Mouse (Mus musculus) erythroid progenitor cell, adult 5-6 weeks (primary cell): ENCODE results near the gene Pde6d. TPM values are rescaled to one million over a fixed set of nuclear protein-coding genes. Genes with fewer than 3 reads are reported as not detected.
A peak's percentile ranks its signal among the peaks of the same experiment; 100 is the strongest.

Experiments
- ATAC-seq: replicated peaks from 2 replicates; pipeline ENCODE4 v1.8.0; 2016; ENCODE audit warnings: moderate number of reproducible peaks, mild to moderate bottlenecking, moderate TSS enrichment, inconsistent platforms; ENCODE audit not compliant: poor library complexity, low FRiP score, severe bottlenecking
- total RNA-seq, 2 experiments: library from RNA; stranded (forward) in 1 of 2; stranded (reverse) in 1 of 2; fragments of 150-400 nt in 1 of 2; fragments of 186-747, 209-891 nt in 1 of 2; gene quantifications; 2 replicates each; pipeline versions ENCODE4 v1.2.3 to v1.2.4; 2015 to 2017; ENCODE audit warnings: low replicate concordance in 2 of 2

Pde6d gene
- total RNA-seq (2015; ENCODE audit: low replicate concordance) (23.4 and 26.8 TPM in 2 replicates), total RNA-seq (2017; ENCODE audit: low replicate concordance) (4.3 and 13.6 TPM in 2 replicates)

DNA sequence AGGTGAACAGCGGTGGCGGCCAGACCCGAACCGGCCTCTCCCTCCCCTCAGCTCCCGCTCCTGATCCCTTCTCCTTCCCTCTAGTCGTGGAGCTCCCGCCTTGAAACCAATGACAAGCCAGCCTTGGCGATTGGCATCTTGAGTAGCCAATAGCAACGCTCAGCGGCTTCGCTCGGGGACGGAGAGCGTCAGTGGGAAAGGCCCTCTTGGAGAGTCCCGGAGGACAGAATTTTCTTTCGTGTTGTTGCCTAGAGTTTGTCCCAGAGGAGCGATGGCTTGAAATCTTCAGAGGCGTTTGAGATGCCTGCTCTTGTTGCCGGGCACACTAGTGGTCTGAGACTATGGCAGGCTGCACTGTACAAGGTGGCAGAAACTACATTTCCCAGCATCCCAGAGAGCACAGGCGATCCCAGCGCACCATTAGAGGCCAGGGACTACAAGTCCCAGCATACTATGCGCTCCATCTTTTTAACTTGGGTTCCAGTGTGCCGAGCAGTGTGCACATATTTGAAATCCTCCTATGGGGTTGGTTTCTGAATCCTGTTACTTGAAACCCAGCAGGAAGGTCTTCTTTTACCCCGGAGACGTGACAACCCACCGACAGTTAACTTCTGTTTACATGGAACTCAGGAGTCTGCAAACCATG lies at the start of gene Pde6d, which contains the start of gene Cops7b:
TSS of gene Pde6d (minus strand) at position 179 of the 646 bp plus-strand sequence.
TSS of gene Cops7b (plus strand) at position 454 of the 646 bp plus-strand sequence.
- ATAC-seq, result peak; percentile 96

DNA sequence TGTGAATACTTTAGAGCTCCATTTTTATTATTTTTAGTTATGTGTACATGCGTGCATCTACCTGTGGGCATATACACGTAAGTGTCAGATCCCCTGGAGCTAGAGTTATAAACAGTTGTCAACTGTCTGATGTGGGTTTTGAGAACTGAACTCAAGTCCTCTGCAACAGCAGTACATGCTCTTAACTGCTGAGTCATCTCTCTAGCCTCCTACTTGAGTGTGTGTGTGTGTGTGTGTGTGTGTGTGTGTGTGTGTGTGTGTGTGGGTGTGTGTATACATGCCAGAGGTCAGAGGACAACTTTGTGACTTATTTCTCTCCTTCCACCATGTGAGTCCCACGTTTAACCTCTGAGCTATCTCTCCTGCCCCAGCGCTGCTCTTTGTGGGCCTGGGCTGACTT lies 48.1 kb upstream of the Pde6d start:
- no peak for ATAC-seq

DNA sequence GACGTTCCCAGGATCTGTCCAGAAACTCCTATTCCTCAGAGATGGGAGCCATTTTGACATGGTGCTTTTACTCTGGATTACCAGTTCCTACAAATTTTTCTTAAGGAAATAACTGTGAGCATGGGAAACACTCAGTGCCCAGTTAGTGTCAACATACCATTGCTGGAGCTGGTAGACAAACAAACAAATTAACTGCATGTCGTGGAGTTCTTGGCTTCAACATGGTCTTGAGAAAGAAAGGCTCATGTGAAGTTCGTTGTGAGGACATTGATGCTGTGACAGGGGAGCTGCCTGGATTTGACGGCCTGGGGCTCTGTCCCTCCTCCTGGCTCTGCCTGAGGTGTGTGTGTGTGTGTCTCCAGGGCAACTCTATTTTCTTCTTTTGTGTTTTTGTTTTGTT lies 47.5 kb upstream of the Pde6d start:
- no peak for ATAC-seq

DNA sequence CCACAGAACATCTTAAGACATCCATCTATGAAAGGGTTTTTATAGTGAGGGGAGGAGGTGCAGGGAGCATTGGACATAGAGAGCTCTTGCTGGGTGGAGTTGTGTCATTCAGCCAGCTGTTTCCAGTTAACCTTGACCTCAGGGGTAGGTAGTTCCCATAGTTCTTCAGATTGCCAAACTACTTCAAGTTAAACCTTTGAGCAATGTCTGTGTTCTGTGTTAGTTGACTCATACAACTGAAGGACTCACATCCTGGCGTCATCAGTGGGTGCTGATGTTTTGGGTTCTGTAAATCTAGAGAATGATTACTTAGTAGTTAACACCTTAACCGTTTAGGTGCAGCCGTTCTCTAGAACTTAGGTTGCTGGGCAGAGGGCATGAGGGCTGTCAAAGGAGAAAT lies 45.8 kb upstream of the Pde6d start:
- no peak for ATAC-seq

DNA sequence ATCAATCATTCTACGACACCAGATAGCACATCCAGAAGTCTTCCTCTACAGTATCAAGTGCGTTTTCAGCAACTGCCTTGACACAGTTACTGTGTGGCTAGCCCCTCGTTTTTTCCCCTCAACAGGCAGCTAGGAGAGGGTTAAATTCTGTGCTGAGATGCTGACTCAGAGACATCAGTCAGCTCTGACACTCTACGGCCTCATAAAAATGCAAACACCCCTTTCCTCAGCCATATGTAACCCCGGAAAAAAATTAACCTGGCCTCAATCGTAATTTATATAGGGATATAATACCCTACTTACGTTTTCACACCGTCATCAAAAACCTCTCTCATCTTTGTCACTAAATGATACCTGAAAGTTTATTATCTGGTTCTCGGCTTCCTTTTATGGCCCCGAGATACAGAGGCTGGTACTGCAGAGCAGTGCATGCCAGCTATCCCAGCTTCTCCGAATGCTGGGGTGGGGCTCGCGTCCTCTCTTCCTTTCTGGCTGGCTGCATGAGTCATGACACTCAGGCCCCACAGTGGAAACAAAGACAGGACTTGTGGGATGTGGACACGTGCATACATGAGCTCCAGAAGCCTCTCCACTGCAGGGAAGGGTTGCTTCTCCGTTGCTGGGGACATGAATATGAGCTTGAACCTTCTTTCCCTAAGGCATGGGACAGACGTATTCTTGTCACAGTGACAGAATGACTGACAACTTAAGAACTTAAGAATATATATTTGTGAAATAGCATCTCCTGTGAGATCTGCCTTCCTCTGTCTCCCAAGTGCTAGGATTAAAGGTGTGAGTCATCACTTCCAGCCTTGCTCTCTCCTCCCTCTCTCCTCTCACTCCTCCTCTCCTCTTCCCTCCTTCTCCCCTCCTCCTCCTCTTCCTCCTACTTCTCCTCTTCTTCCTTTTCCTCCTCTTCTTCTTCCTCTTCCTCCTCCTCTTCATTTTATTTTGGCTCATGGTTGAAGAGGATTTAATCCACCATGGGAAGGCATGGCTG lies 40.9 kb upstream of the Pde6d start:
- no peak for ATAC-seq

DNA sequence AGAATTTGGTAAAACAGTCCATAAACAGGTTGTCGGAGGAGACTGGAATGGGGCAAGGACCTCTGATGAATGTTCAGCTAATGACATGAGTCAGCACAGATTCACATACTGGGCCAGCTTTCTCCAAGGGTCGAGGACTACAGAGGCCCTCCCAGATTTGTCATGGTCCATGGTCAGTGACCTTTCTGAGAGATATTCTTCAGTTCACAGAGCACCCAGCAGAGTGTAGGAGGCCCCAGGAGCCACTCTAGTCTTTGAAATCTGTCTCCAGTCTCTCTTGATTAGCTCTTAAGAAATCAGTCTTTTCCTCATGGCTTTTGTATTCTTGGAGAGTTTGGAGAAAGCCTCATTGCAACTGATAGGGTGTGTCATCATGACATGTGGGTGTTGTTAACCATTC lies 39.9 kb upstream of the Pde6d start:
- no peak for ATAC-seq

DNA sequence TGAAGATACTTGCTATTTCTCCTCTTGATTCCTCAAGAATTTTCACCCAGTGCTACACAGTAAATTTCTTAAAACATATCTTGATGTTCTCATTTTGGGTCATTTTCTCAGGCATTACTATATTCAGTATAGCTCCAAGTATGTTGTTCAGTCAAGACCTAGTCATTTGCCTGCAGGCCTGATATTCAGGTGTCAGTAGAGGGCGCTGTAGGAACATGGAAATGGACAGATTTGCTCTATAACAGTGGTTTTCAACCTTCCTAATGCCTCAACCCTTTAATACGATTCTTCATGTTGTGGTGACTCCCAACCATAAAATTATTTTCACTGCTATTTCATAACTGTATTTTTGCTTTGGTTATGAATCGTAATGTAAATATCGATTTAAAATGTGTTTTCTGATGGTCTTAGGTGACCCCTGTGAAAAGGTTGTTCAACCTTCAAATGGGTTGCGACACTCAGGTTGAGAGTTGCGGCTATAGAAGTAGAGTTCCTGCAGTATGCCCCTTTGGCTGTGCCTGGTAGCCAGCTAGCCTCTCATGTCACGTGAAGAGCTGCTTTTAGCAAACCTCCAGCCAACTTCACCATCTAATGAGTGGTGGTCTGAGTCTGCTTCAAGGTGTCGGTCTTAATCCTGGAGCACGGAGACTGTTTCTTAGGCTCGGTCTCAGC lies 36.2 kb upstream of the Pde6d start:
- ATAC-seq, result no peak

DNA sequence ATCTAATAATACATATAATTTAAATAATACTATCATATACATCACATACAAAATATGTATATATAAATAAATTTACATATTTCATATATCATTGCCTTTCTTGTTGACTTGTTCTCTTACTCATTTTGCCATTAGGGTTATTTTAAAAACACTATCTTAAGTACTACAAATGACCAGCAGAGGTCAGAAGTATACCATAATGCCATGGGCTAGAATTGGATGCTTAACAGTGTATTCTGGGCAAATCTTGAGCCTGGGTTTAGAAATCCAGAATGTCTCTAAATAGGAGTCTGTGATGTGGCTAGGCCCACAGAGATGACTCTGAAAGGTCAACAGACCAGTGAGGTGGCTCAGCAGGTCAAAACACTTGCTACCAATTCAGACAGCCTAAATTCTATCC lies 31.8 kb upstream of the Pde6d start:
- no peak for ATAC-seq

DNA sequence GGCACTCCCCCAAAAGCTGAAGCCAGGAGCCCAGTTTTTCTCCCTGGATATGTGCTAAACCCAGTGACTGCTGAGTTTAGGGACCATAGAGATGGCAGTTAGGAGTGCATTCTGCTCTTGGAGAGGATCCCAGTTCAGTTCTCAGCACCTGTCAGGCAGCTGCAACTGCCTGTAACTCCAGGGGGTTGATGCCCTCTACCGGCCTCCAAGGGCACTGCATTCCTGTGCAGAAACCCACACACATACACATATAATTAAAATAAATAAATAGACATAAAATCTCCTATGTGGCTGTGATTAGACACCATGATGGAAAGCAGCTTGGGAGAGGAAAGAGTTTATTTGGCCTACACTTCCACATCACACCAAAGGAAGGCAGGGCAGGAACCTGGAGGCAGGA lies 29.7 kb upstream of the Pde6d start:
- no peak for ATAC-seq

DNA sequence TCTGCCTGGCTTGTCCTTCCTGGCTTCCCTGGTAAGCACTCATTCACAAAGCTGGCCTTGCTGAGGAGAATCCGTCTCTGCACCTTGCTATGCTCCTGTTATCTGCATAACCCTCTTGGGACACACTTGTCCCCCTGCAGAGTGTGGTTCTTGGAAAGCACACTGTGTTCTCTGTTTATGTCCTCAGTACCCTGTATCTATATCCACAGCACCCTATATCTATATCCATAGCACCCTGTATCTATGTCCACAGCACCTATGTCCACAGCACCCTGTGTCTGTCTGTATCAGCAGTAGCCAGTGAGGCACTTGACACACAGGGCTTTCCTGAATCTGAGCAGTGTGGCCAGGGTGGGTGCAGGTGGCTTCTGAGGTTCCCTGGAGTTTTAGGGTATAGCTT lies 28.5 kb upstream of the Pde6d start:
- no peak for ATAC-seq

DNA sequence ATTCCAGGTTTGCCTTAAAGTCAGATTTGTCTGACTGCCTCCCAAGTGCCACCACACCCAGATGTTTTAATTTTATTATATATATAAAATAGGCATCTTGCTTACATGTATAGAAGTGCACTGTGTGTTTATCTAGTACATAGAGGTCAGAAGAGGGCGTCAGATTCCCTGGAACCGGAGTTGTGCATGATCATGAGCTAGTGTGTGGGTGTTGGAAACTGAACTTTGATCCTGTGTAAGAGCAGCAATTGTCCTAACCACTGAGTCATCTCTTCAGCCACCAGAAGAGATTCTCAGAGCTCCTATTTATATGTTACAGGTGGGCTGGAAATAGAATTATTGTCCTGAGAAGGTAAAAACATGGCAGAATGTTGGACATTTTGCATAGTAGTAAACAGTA lies 17.7 kb upstream of the Pde6d start:
- no peak for ATAC-seq

DNA sequence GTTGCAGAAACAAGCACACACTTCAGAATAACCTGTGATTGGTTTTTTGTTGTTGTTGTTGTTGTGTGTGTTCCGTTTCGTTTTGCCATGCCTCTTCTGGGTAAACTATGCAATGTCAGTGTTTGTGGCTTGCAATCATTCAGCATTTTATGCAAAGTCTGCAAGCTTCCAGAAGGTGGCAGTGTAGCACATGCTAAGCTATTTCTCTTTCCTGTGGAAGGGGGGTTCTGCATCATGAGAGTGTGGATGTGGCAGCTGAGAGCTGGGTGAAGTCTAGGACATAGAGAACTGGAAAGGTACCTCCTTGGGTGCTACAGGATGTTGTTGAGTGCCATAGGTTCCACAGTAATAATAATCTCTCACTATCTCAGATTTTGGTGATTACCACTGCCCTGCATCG lies 16.1 kb upstream of the Pde6d start:
- no peak for ATAC-seq

DNA sequence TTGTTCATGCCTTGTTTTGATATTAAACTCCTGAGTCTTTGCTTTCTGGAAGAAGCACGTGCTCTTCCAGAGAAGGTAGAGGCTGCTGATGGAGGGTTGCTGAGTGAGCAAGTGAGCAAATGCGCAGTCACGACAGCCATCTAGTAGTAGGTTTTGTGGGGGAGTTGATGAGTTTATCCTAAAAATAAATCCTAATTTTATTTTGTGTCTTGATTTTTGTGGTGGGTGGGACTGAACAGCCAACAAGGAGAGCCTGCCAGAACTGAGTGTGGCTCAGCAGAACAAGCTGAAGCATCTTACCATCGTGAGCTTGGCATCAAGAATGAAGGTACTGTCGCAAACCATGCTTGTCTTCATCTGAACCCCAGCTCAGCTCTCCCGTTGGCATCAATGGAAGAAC lies 14.1 kb upstream of the Pde6d start:
- ATAC-seq, result no peak

DNA sequence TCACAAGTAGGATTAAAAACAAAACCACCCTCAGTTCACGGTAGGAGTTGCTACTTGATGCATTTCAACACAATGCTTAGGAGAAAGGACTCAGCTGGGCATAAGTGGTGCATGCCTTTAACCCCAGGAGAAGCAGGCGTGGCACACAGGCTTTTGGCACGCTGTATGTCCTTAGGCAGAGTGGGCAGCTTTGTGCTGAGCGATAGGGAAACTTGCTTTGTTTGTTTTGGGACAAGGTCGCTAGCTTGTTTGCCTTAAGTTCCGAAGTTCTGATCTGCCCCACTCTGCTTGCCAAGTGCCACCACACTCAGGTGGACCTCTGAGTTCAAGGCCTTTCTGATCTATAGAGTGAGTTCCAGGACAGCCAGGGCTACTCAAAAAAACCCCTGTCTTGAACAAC lies 12.9 kb upstream of the Pde6d start:
- no peak for ATAC-seq

DNA sequence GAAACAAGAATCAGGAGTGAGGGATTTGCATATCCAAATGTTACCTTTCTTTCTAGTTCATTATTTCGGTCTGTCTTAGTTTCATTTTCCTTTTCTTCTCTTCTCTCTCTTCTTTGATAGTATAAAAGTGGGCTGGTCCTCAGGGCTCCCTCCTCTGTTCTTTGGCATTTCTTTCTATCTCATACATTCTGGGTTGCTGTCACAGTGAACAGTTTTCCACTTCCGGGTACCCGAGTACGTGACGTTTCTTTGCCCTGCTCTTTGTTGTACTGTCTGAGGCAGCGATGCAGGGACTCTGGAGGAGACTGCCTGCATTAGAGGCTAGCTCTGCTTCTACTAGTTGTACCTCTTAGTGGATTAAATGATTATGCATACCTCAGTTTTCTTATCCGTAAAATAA lies 12.1 kb upstream of the Pde6d start:
- ATAC-seq, result no peak

DNA sequence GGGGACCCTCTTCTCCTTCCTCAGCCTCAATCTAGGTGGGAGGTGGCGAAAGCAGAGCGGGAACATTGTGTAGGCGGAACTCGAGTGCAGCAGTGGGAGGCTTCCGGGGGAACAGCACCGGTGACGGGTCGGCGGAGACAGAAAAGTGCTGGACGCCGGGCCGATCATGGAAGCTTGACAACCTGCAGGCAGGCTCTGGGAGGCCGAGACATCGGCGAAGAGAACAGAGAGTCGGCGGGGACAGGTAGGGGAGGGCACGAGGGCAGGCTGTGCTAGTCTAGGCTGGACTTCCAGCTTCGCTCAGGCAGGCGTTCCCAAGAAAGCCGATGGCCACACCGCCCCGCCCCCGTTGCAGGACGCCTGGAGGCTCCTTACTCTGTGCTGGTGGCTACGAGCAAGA lies 4.6 kb upstream of the Pde6d start:
- ATAC-seq, result peak; percentile 64

DNA sequence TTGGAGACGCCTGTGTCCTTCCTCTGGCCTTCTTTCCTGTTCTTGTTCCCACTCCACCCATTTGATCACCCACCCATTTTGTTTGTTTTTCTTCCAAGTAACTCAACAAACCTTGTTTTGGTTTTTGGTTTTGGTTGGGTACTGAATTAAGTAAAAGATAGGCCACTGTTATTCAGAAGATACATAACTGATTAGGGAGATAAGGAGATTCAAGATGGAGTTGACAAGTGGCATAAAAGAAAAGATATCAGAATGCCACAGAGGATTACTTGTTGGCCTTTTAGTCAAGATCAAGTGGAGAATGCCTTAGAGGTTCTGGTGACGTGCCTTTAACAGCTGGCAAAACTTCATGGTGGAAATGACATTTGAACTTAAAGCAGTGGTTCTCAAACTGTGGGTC lies 1.3 kb upstream of the Pde6d start:
- no peak for ATAC-seq

DNA sequence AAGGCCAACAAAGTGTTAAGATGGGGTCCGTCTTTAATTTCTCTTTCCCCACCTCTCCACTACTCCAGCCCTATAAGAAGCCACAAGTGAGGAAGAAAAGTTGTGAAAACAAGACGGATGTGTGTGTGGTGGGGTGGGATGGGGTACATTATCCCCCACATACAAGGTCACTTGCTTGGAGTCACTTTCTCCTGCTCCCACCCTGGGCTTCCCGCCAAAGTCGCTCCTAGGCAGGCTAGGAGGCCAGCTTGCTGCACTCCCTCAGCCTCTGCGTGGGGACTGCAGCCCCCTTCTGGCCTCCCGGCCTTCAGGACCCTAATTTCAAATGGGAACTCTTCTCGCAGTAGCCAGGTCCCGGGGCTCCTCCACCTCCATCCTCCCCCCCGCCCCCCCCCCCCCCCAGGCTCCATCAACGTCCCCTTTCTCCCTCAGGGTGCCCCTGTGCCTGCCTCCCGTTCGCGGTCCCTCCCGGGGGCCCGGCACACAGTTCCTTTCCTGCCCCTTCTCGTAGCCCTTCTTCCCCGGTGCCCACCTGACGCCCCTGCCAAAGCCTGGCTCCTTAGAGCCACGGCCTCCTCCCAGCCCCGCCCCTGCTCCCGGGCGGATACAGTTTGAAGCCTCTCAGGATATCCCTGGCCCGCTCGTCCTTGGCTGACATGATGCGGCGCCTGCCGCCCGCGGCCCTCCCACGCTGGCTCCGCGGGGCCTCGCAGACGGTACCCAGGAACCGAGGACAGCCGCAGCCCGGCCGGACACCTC lies 558 bp downstream of the Pde6d start:
- peak; percentile 55 for ATAC-seq

DNA sequence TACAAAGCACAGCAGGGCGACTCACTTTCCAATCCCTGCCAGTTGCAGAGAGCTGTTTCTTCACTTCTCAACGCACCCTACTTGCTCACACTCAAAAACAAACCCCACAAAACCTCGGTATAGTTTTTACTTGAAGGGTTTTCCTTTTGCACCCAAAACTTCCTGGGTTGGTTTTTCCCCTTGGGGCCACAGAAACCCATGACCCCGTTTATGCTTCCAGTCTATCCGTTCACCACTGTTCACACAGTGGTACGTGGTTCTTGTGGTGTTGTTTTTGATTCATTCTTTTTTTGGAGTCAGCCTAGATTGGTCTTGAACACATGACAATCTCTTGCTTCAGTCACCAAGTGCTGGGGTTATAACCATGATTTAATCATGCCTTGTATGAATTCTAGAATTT lies 2.0 kb downstream of the Pde6d start:
- no peak for ATAC-seq

DNA sequence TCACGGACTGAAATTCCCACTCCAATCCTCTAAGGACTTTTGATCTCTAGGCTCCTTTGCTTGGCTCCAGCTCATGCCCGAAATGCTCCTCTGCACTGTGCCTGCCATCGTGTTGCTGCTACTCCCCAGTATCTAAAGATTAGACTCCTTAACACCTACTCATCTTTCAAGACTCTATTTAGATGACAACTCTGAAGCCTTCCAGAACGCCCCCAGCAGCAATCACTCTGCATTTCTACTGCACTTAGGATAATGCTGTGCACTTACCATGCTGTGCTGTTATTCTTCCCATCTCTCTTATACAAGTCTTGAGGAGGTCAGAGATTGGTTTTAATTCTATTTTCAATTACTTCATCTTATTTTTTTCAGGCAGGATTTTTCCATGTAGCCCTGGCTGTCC lies 10.5 kb downstream of the Pde6d start:
- no peak for ATAC-seq
